Mouse (Mus musculus): ENCODE measurements at regions not wholly inside any gene's neighbourhood (a gene's known extent, or its start where the extent isn't known, plus 50 kb on each side); places are given as distances from the start of the nearest gene placed in this dataset.

- no peak for DNase-seq (ENCODE audit: low spot score)
Observed at GRCm38 (mm10) chr7:65772845-65773244, 81.9 kb downstream of the Tm2d3 start.

GRCm38 (mm10) chr7:65773948-65774347, 83.0 kb downstream of the Tm2d3 start:
- DNase-seq (ENCODE audit: low spot score): no peak

- DNase-seq (ENCODE audit: low spot score): no peak
Observed at GRCm38 (mm10) chr7:65774388-65775015, 83.5 kb downstream of the Tm2d3 start.

GRCm38 (mm10) chr7:65775016-65775415, 84.0 kb downstream of the Tm2d3 start:
- DNase-seq (ENCODE audit: low spot score): no peak

GRCm38 (mm10) chr7:65779716-65780372, 81.7 kb upstream of the Pcsk6 start:
- DNase-seq (ENCODE audit: low spot score): no peak

- no peak for DNase-seq (ENCODE audit: low spot score)
Observed at GRCm38 (mm10) chr7:65780578-65781370, 80.8 kb upstream of the Pcsk6 start.

- DNase-seq (ENCODE audit: low spot score): no peak
Observed at GRCm38 (mm10) chr7:65782024-65782423, 79.5 kb upstream of the Pcsk6 start.

- DNase-seq (ENCODE audit: low spot score): no peak
Observed at GRCm38 (mm10) chr7:65783773-65784172, 77.8 kb upstream of the Pcsk6 start.

- no peak for DNase-seq (ENCODE audit: low spot score)
Observed at GRCm38 (mm10) chr7:65786916-65787315, 74.6 kb upstream of the Pcsk6 start.

- no peak for DNase-seq (ENCODE audit: low spot score)
Observed at GRCm38 (mm10) chr7:65787849-65788248, 73.7 kb upstream of the Pcsk6 start.

GRCm38 (mm10) chr7:65790264-65790663, 71.3 kb upstream of the Pcsk6 start:
- no peak for DNase-seq (ENCODE audit: low spot score)

GRCm38 (mm10) chr7:65792187-65792823, 69.2 kb upstream of the Pcsk6 start:
- no peak for DNase-seq (ENCODE audit: low spot score)

- peak; percentile 7 for DNase-seq (ENCODE audit: low spot score)
Observed at GRCm38 (mm10) chr7:65802306-65802705, 59.2 kb upstream of the Pcsk6 start.

- DNase-seq (ENCODE audit: low spot score): no peak
Observed at GRCm38 (mm10) chr7:65802806-65803205, 58.7 kb upstream of the Pcsk6 start.

- DNase-seq (ENCODE audit: low spot score): peak; percentile 50
Observed at GRCm38 (mm10) chr7:65803422-65804303, 57.9 kb upstream of the Pcsk6 start.

All from heart, adult 8-10 months (tissue).